Mouse (Mus musculus) embryonic fibroblast, embryonic 13.5 days (primary cell): ENCODE results near the gene Stx18.

ENCODE experiments used
- CTCF ChIP-seq: IDR thresholded peaks from 2 replicates; pipeline ENCODE4 v1.5.1; 2011; ENCODE audit warnings: mild to moderate bottlenecking, control low read depth, low read length, moderate library complexity, borderline replicate concordance; ENCODE audit not compliant: insufficient read depth
- POLR2A ChIP-seq: IDR thresholded peaks from 2 replicates; pipeline ENCODE4 v1.6.1; 2011; ENCODE audit warnings: low read depth, mild to moderate bottlenecking, control low read depth, low read length, moderate library complexity

DNA sequence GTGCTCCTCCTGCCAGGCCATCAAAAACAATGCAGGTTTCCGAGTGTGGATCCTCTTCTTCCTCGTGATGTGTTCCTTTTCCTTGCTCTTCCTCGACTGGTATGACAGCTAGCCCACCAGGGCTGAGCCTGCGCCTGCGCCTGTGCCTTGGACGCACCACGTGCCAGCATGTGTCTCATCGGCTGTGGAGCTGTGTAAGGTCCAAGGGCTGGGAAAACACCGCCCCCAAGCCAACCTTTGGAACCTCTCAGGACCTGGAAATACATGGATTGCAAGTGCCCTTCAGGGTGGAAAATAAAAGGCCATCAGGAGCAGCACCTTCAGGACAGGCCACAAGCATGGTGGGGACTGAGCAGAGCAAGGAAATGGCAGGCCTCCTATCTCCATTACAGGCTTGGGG lies 97.7 kb downstream of the Stx18 start:
- no peak for TF ChIP-seq CTCF
- no peak for TF ChIP-seq POLR2A
